Mouse (Mus musculus): ENCODE data around the gene Ttll1. TPM values are rescaled to one million over a fixed set of nuclear protein-coding genes. Genes with fewer than 3 reads are reported as not detected.
"Not testable (repeated sequence)": the region's sequence is repeated elsewhere in the genome, so short reads cannot be mapped to it uniquely, and the experiment has no call there.

Gene Ttll1
- total and polyA plus RNA-seq, 2 experiments from 2014 or later = 57.8 to 123 TPM

GRCm38 (mm10) chr15:83466331-83466730, 44.4 kb downstream of the Ttll1 start:
- ATAC-seq (ENCODE audit: low FRiP score) (no peak), DNase-seq (ENCODE audit: low spot score) (no peak)
- TF ChIP-seq CTCF (IDR thresholded peaks at IDR 0.05) = no peak
- Histone ChIP-seq H3K4me2 (ENCODE audit: low read depth, low read length, poor library complexity, severe bottlenecking) (no peak overlapping the region), H3K9ac (replicated peaks; ENCODE audit: low read length, poor library complexity, severe bottlenecking) (no peak overlapping the region), H3K4me3 (ENCODE audit: low read depth, low read length) (no peak overlapping the region), H3K27ac (ENCODE audit: low read depth, low read length) (no peak overlapping the region), H3K27me3 (ENCODE audit: insufficient read depth, low read length) (no peaks in the 10 kb centered on the region), H3K9me3 (ENCODE audit: low read length) (no peaks in the 10 kb centered on the region), H3K4me1 (ENCODE audit: insufficient read depth, low read length) (0 out of 2 replicates have a peak, but pooled peaks cover 3% of the 10 kb centered on the region), H3K36me3 (ENCODE audit: insufficient read depth, low read length) (no peaks in the 10 kb centered on the region)
- 80% methylated on average over 4 of the region's 4 CpGs for WGBS

- TF ChIP-seq CTCF (IDR thresholded peaks at IDR 0.05) = peak; percentile 52
- Histone ChIP-seq H3K4me3 (ENCODE audit: low read depth, low read length) (peak overlapping the region; percentile 68), H3K4me1 (ENCODE audit: insufficient read depth, low read length) (0 out of 2 replicates have a peak, but pooled peaks cover 3% of the 10 kb centered on the region), H3K36me3 (ENCODE audit: insufficient read depth, low read length) (no peaks in the 10 kb centered on the region), H3K9me3 (ENCODE audit: low read length) (no peaks in the 10 kb centered on the region), H3K27ac (ENCODE audit: low read depth, low read length) (no peak overlapping the region), H3K27me3 (ENCODE audit: insufficient read depth, low read length) (no peaks in the 10 kb centered on the region), H3K4me2 (ENCODE audit: low read depth, low read length, poor library complexity, severe bottlenecking) (peak overlapping the region; percentile 84), H3K9ac (replicated peaks; ENCODE audit: low read length, poor library complexity, severe bottlenecking) (no peak overlapping the region)
- 76% methylated on average over 19 of the region's 19 CpGs for WGBS
- ATAC-seq (ENCODE audit: low FRiP score) (peak; percentile 32; the same call in 1 of the 2 replicates), DNase-seq (ENCODE audit: low spot score) (no peak)
Observed at GRCm38 (mm10) chr15:83464905-83465650, 45.6 kb downstream of the Ttll1 start.

- peak within 1 kb of the TSS; percentile 84 for H3K4me2 ChIP-seq (ENCODE audit: low read depth, low read length, poor library complexity, severe bottlenecking)
- peak within 1 kb of the TSS; percentile 9; the same call in 1 of the 2 replicates for H3K27ac ChIP-seq (ENCODE audit: low read depth, low read length)
- peak within 1 kb of the TSS; percentile 68 for H3K4me3 ChIP-seq (ENCODE audit: low read depth, low read length)
- no peaks in the 10 kb centered on the region for H3K9me3 ChIP-seq (ENCODE audit: low read length)
- TF ChIP-seq CTCF (IDR thresholded peaks at IDR 0.05) = no peak
- peak within 1 kb of the TSS; percentile 60 for H3K9ac ChIP-seq (replicated peaks; ENCODE audit: low read length, poor library complexity, severe bottlenecking)
- H3K36me3 ChIP-seq (ENCODE audit: insufficient read depth, low read length) = no peaks in the 10 kb centered on the region
- peak; percentile 97 for DNase-seq (ENCODE audit: low spot score)
- H3K4me1 ChIP-seq (ENCODE audit: insufficient read depth, low read length) = 0 out of 2 replicates have a peak, but pooled peaks cover 3% of the 10 kb centered on the region
- H3K27me3 ChIP-seq (ENCODE audit: insufficient read depth, low read length) = no peaks in the 10 kb centered on the region
- WGBS = under 1% methylated on average over 49 of the region's 88 CpGs
- peak; percentile 96 for ATAC-seq (ENCODE audit: low FRiP score)
Observed at GRCm38 (mm10) chr15:83464083-83464904, 46.4 kb downstream of the Ttll1 start, which contains the start of gene Pacsin2. TSS of gene Pacsin2 (minus strand) at chr15:83464606.

- Histone ChIP-seq H3K9ac (replicated peaks; ENCODE audit: low read length, poor library complexity, severe bottlenecking) (peak overlapping the region; percentile 60; the same call in 1 of the 2 replicates), H3K4me2 (ENCODE audit: low read depth, low read length, poor library complexity, severe bottlenecking) (peak overlapping the region; percentile 84), H3K4me3 (ENCODE audit: low read depth, low read length) (peak overlapping the region; percentile 68), H3K9me3 (ENCODE audit: low read length) (no peaks in the 10 kb centered on the region), H3K27ac (ENCODE audit: low read depth, low read length) (no peak overlapping the region), H3K36me3 (ENCODE audit: insufficient read depth, low read length) (no peaks in the 10 kb centered on the region), H3K27me3 (ENCODE audit: insufficient read depth, low read length) (no peaks in the 10 kb centered on the region), H3K4me1 (ENCODE audit: insufficient read depth, low read length) (no peaks in the 10 kb centered on the region)
- DNase-seq (ENCODE audit: low spot score) = no peak
- 10% methylated on average over 17 of the region's 17 CpGs for WGBS
- TF ChIP-seq CTCF (IDR thresholded peaks at IDR 0.05) = no peak
- no peak for ATAC-seq (ENCODE audit: low FRiP score)
Observed at GRCm38 (mm10) chr15:83463369-83464082, 47.2 kb downstream of the Ttll1 start.

GRCm38 (mm10) chr15:83462349-83462748, 48.3 kb downstream of the Ttll1 start:
- not testable (repeated sequence) for H3K4me2 ChIP-seq (ENCODE audit: low read depth, low read length, poor library complexity, severe bottlenecking); H3K9me3 ChIP-seq (ENCODE audit: low read length); H3K27me3 ChIP-seq (ENCODE audit: insufficient read depth, low read length); DNase-seq (ENCODE audit: low spot score); H3K4me3 ChIP-seq (ENCODE audit: low read depth, low read length); H3K4me1 ChIP-seq (ENCODE audit: insufficient read depth, low read length); H3K36me3 ChIP-seq (ENCODE audit: insufficient read depth, low read length); H3K27ac ChIP-seq (ENCODE audit: low read depth, low read length); H3K9ac ChIP-seq (replicated peaks; ENCODE audit: low read length, poor library complexity, severe bottlenecking); ATAC-seq (ENCODE audit: low FRiP score)
- WGBS = 95% methylated on average over 7 of the region's 8 CpGs
